Mouse (Mus musculus): ENCODE measurements around the gene Copz2.

DNA sequence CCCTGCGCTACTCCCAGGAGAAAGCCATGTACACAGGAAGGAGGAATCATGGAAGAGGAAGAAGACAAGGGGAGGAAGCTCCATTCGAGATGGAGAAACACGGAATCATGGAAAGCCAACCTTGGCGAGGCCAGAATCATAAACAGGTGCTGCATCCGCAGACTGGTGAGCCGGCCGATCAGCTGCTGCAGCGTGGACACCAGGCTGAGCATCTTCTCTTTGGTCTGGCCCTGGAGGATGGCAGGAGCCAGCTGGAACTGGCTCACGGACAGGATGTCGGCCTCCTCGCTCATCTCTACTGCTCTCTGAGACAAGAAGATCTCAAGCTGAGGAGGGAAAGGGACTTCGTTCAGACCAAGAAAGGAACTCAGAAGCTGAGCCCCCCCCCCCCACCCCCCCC, 58.9 kb downstream of the Copz2 start:
- TF ChIP-seq GATA1 (IDR thresholded peaks at IDR 0.05; ENCODE audit: low read length) = no peak
- no peak for TF ChIP-seq TAL1 (IDR thresholded peaks at IDR 0.05; ENCODE audit: low read length)
